Mouse (Mus musculus): Measurements from ENCODE around the gene Krt1.

- TF ChIP-seq CTCF (IDR thresholded peaks at IDR 0.05) (no peak), EP300 (IDR thresholded peaks at IDR 0.05) (no peak)
Observed at GRCm38 (mm10) chr15:101873231-101873630, 22.6 kb upstream of the Krt1 start.
